Mouse (Mus musculus) intestine, embryonic 15.5 days (tissue): ENCODE measurements around the gene Pdzrn3. TPM values are rescaled to one million over a fixed set of nuclear protein-coding genes. Genes with fewer than 3 reads are reported as not detected.

Experiments
- ATAC-seq: fragments of 200-750 bp; cut with Nextera tagmentation; 2 replicates; pipeline ENCODE4 v1.8.0; 2017; ENCODE audit warnings: moderate TSS enrichment, moderate library complexity
- H3K27ac ChIP-seq: fragments of 300-500 bp; sonication (generic); 2 replicates; pipeline ENCODE4 v1.5.1; 2015; ENCODE audit warnings: mild to moderate bottlenecking, inconsistent platforms
- H3K27me3 ChIP-seq: fragments of 300-500 bp; sonication (generic); replicated peaks from 2 replicates; pipeline ENCODE4 v1.6.1; 2015; ENCODE audit warnings: inconsistent platforms
- H3K36me3 ChIP-seq: fragments of 300-500 bp; sonication (generic); 2 replicates; pipeline ENCODE4 v1.6.1; 2015; ENCODE audit warnings: inconsistent platforms
- H3K4me1 ChIP-seq: fragments of 300-500 bp; sonication (generic); replicated peaks from 2 replicates; pipeline ENCODE4 v1.6.1; 2015; ENCODE audit warnings: inconsistent platforms
- H3K4me2 ChIP-seq: fragments of 300-500 bp; sonication (generic); replicated peaks from 2 replicates; pipeline ENCODE4 v1.6.1; 2015; ENCODE audit warnings: mild to moderate bottlenecking, inconsistent platforms
- H3K4me3 ChIP-seq: fragments of 300-500 bp; sonication (generic); replicated peaks from 2 replicates; pipeline ENCODE4 v1.5.1; 2015; ENCODE audit warnings: inconsistent platforms
- H3K9ac ChIP-seq: fragments of 300-500 bp; sonication (generic); 2 replicates; pipeline ENCODE4 v1.6.1; 2015; ENCODE audit warnings: inconsistent platforms
- H3K9me3 ChIP-seq: fragments of 300-500 bp; sonication (generic); 2 replicates; pipeline ENCODE4 v1.6.1; 2016; ENCODE audit warnings: inconsistent platforms
- WGBS: fragments of 180-500 bp; shearing (Covaris S2); methylation state at CpG from one replicate; pipeline ENCODE4 v1.1.7; 2015; 5-methylcytosine and 5-hydroxymethylcytosine counted together
- polyA plus RNA-seq: library from polyadenylated mRNA; unstranded; fragments of >200 nt; fragmentation: Nextera tagmentation; extraction: Ambion mirVana; gene quantifications from 2 replicates; pipeline ENCODE4 v1.2.1, GENCODE M21; 2015

The Pdzrn3 gene
- polyA plus RNA-seq, 1 experiment from 2014 or later = 10.3 TPM

- Histone ChIP-seq H3K27me3 (no peaks in the 10 kb centered on the region), H3K4me2 (no peak overlapping the region), H3K9ac (no peak overlapping the region), H3K27ac (no peak overlapping the region), H3K36me3 (no peaks in the 10 kb centered on the region), H3K4me1 (no peaks in the 10 kb centered on the region), H3K9me3 (no peaks in the 10 kb centered on the region), H3K4me3 (no peak overlapping the region)
- 55% methylated on average over 6 of the region's 6 CpGs for WGBS
- ATAC-seq = peak; percentile 76
Observed at GRCm38 (mm10) chr6:101233680-101234079, 144.0 kb downstream of the Pdzrn3 start.

DNA sequence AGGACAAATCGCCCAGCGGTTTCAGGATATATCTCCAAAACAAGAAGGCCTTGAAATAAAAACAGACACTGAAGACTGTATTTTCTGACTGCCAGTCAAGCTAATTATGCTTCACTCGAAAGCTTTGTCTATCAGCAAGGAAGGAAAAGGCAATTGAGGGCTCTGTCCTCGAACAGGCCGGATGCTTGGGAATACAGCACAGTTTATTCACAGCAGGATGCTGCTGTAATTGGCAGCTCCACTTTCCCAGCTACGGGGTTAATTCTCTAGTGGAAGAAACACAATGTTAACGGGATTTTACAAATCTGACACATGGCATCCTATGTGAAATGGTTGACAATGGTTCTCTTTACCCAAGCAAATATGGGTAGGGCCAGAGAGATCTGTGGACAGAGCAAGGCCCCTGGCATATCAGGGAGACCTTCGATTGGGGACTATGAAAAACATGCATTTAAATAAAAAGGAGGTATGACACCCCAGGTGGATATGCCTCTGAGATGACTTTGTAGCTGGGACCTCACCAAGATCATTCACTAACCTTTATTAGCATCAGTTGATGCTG, 150.3 kb downstream of the Pdzrn3 start:
- H3K9ac ChIP-seq = no peak overlapping the region
- H3K4me2 ChIP-seq = no peak overlapping the region
- H3K27me3 ChIP-seq = no peaks in the 10 kb centered on the region
- H3K4me3 ChIP-seq = no peak overlapping the region
- WGBS = 74% methylated on average over 8 of the region's 8 CpGs
- H3K27ac ChIP-seq = no peak overlapping the region
- H3K36me3 ChIP-seq = no peaks in the 10 kb centered on the region
- ATAC-seq = no peak
- H3K4me1 ChIP-seq = no peaks in the 10 kb centered on the region
- no peaks in the 10 kb centered on the region for H3K9me3 ChIP-seq

- Histone ChIP-seq H3K36me3 (no peaks in the 10 kb centered on the region), H3K4me1 (peaks cover 5% of the 10 kb centered on the region; the same call in 1 of the 2 replicates), H3K4me2 (no peak overlapping the region), H3K27ac (no peak overlapping the region), H3K9me3 (no peaks in the 10 kb centered on the region), H3K4me3 (no peak overlapping the region), H3K9ac (no peak overlapping the region), H3K27me3 (no peaks in the 10 kb centered on the region)
- no peak for ATAC-seq
- 62% methylated on average over 3 of the region's 3 CpGs for WGBS
Observed at GRCm38 (mm10) chr6:101220307-101220706, 157.4 kb downstream of the Pdzrn3 start.

DNA sequence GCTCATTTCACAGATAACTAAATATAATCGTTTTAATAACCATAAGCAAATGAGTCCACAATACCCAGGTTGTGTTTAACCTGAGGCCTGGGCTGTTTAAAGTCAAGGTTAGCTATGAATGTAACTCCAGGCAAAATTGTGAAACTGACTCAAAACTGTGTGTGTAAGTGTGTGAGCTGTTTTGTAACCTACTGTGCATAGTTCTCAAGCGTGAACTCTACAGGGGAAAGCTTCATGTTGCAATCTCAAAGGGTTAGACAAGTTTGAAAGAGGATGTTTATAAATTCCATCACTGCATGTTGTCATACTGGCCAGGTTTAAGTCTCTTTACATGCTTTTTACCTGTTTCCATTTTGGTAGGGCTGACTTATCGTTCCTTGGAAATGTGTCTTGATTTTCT, 158.7 kb downstream of the Pdzrn3 start:
- Histone ChIP-seq H3K9me3 (no peaks in the 10 kb centered on the region), H3K36me3 (no peaks in the 10 kb centered on the region), H3K4me3 (no peak overlapping the region), H3K27me3 (no peaks in the 10 kb centered on the region), H3K27ac (no peak overlapping the region), H3K9ac (no peak overlapping the region), H3K4me1 (peaks cover 5% of the 10 kb centered on the region; the same call in 1 of the 2 replicates), H3K4me2 (no peak overlapping the region)
- no peak for ATAC-seq
- 72% methylated on average over 3 of the region's 3 CpGs for WGBS

- 52% methylated on average over 4 of the region's 4 CpGs for WGBS
- no peak overlapping the region for H3K27ac ChIP-seq
Observed at GRCm38 (mm10) chr6:101218197-101218596, 159.5 kb downstream of the Pdzrn3 start.

DNA sequence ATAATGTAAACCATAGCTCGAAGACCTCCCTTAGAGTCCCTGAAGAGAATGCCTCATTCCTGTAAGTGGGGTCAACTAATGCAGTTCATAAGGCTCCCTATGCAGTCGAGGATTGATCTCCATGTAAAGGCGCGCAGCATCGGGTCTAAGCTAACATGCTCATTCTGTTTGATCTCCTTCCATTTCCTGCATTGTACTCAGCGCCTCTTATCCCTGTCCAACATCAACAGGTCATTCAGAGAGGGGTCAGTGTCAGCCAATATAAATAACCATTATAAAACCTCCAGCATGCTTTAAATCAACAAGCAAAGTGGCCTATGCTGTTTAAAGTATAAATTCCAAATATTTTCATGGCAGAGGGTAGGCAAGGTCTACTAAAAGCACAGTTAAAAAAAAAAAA, 159.9 kb downstream of the Pdzrn3 start:
- no peak for ATAC-seq
- WGBS = 40% methylated on average over 6 of the region's 6 CpGs

More at GRCm38 (mm10) chr6:101218197-101218596, 159.5 kb downstream of the Pdzrn3 start:
- Histone ChIP-seq H3K36me3 (no peaks in the 10 kb centered on the region), H3K4me3 (no peak overlapping the region), H3K9ac (no peak overlapping the region), H3K4me1 (peaks cover 5% of the 10 kb centered on the region; the same call in 1 of the 2 replicates), H3K27me3 (no peaks in the 10 kb centered on the region), H3K4me2 (no peak overlapping the region), H3K9me3 (no peaks in the 10 kb centered on the region)
- no peak for ATAC-seq

GRCm38 (mm10) chr6:101215436-101215791, 162.3 kb downstream of the Pdzrn3 start:
- WGBS = 17% methylated on average over 16 of the region's 16 CpGs
- Histone ChIP-seq H3K27ac (peak overlapping the region; percentile 22; the same call in 1 of the 2 replicates), H3K4me3 (no peak overlapping the region; the same call in 1 of the 2 replicates), H3K4me1 (peaks cover 5% of the 10 kb centered on the region; the same call in 1 of the 2 replicates), H3K9ac (peak overlapping the region; percentile 32; the same call in 1 of the 2 replicates), H3K27me3 (no peaks in the 10 kb centered on the region), H3K9me3 (no peaks in the 10 kb centered on the region), H3K36me3 (no peaks in the 10 kb centered on the region), H3K4me2 (peak overlapping the region; percentile 51)
- ATAC-seq = peak; percentile 86

More for the DNA sequence above, 159.9 kb downstream of the Pdzrn3 start:
- H3K4me2 ChIP-seq = no peak overlapping the region
- no peak overlapping the region for H3K4me3 ChIP-seq
- H3K27me3 ChIP-seq = no peaks in the 10 kb centered on the region
- H3K27ac ChIP-seq = no peak overlapping the region
- H3K36me3 ChIP-seq = no peaks in the 10 kb centered on the region
- H3K9ac ChIP-seq = no peak overlapping the region
- H3K9me3 ChIP-seq = no peaks in the 10 kb centered on the region
- peaks cover 5% of the 10 kb centered on the region; the same call in 1 of the 2 replicates for H3K4me1 ChIP-seq

DNA sequence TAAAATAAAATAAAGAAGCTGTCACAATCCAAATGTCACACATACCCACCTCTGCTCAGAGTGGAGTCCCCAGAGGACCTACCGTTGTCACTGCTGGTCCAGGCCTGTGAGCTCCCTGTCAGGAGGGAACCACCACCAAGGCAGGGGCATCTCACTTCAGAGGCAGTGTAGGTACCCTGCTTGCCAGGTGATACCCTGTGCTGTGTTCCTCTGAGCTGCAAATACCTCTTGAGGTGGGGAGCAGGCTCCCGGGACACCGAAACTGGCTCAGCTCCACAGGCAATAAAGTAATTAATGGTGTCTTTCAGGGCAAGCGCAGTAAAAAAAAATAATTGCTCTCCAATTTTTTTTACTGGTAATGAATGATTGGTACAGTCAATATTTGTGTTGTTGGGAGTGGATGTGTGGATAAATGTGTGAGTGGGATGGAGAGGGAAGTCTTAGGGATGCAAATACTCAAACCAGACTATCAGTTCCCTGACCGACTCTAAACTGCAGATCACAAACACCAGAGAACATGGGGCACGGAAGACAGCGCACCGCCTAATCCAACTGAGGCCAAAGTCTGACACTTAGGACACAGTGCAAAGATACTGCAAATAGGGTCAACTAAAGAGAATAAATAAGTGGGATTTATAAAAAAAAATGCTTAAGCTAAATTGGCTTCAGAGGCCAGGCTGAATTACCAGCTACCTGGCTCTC, 162.8 kb downstream of the Pdzrn3 start:
- Histone ChIP-seq H3K4me3 (no peak overlapping the region; the same call in 1 of the 2 replicates), H3K9me3 (no peaks in the 10 kb centered on the region), H3K4me1 (peaks cover 5% of the 10 kb centered on the region; the same call in 1 of the 2 replicates), H3K27me3 (no peaks in the 10 kb centered on the region), H3K27ac (no peak overlapping the region), H3K36me3 (no peaks in the 10 kb centered on the region), H3K4me2 (peak overlapping the region; percentile 51), H3K9ac (no peak overlapping the region)
- WGBS = 57% methylated on average over 8 of the region's 8 CpGs
- peak; percentile 87 for ATAC-seq

DNA sequence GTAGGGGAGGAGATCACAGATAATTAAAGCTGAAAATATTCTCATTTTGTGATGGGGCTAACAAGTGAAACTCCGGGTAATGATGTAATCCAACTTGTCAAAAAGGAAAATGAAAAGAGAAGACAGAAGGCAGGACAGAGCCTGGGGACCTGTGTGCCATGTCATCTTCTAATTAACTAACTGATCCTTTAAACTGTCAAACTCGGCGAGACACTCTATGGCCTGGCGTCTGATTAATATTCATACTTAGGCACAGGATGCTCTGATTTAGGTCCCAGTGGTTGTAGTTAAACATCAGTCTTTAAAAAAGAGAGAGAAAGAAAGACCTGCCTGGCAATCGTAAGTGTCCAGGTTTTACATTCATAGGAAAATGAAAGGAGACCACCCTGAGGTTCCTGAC, 164.6 kb downstream of the Pdzrn3 start:
- Histone ChIP-seq H3K9ac (no peak overlapping the region), H3K4me2 (no peak overlapping the region), H3K4me1 (peaks cover under 1% of the 10 kb centered on the region; the same call in 1 of the 2 replicates), H3K27ac (no peak overlapping the region), H3K4me3 (no peak overlapping the region), H3K27me3 (no peaks in the 10 kb centered on the region), H3K9me3 (no peaks in the 10 kb centered on the region), H3K36me3 (no peaks in the 10 kb centered on the region)
- WGBS = 87% methylated on average over 5 of the region's 5 CpGs
- ATAC-seq = no peak

GRCm38 (mm10) chr6:101212086-101212485, 165.6 kb downstream of the Pdzrn3 start:
- WGBS = 93% methylated on average over 6 of the region's 6 CpGs
- Histone ChIP-seq H3K9ac (no peak overlapping the region), H3K4me2 (no peak overlapping the region), H3K27me3 (no peaks in the 10 kb centered on the region), H3K27ac (no peak overlapping the region), H3K4me3 (no peak overlapping the region), H3K9me3 (no peaks in the 10 kb centered on the region), H3K4me1 (no peaks in the 10 kb centered on the region; the same call in 1 of the 2 replicates), H3K36me3 (no peaks in the 10 kb centered on the region)
- ATAC-seq = no peak

GRCm38 (mm10) chr6:101211361-101211841, 166.3 kb downstream of the Pdzrn3 start:
- H3K36me3 ChIP-seq = no peaks in the 10 kb centered on the region
- 90% methylated on average over 8 of the region's 8 CpGs for WGBS

DNA sequence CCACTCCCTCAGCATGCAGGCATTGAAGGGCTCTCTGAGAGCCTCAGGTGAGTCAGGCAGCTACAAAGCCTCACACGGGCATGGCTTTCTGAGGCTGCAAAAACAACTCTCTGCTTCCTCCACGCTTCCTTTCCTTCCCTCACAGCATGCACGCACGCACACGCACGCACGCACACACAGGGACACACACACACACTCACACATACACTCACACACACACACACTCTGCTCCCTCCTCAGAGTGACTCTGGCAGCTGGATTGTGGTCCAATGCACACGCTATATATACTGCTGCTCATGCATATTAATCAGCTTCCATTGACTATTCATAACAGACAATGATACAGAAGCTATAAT, 178.8 kb downstream of the Pdzrn3 start:
- Histone ChIP-seq H3K9ac (no peak overlapping the region), H3K4me2 (peak overlapping the region; percentile 44), H3K27ac (no peak overlapping the region), H3K4me1 (peaks cover 14% of the 10 kb centered on the region), H3K9me3 (no peaks in the 10 kb centered on the region), H3K36me3 (no peaks in the 10 kb centered on the region), H3K4me3 (peak overlapping the region; percentile 16; the same call in 1 of the 2 replicates), H3K27me3 (no peaks in the 10 kb centered on the region)
- 0 out of 2 replicates have a peak, but pooled peaks have one; percentile 34 for ATAC-seq
- 23% methylated on average over 8 of the region's 8 CpGs for WGBS

More at GRCm38 (mm10) chr6:101211361-101211841, 166.3 kb downstream of the Pdzrn3 start:
- Histone ChIP-seq H3K4me2 (no peak overlapping the region), H3K27ac (no peak overlapping the region), H3K9me3 (no peaks in the 10 kb centered on the region), H3K4me3 (no peak overlapping the region), H3K27me3 (no peaks in the 10 kb centered on the region), H3K9ac (no peak overlapping the region), H3K4me1 (no peaks in the 10 kb centered on the region; the same call in 1 of the 2 replicates)
- ATAC-seq = no peak
